Mouse (Mus musculus) gastrocnemius, postnatal 25 days (tissue): Measurements from ENCODE around the gene Rs1. TPM values are rescaled to one million over a fixed set of nuclear protein-coding genes. Genes with fewer than 3 reads are reported as not detected.
"Not testable (repeated sequence)": the region's sequence is repeated elsewhere in the genome, so short reads cannot be mapped to it uniquely, and the experiment has no call there.

ENCODE experiments used
- DNase-seq: peaks from one replicate; pipeline ENCODE4 v3.0.0; 2022
- long read RNA-seq, 2 experiments: library from polyadenylated mRNA; stranded (forward); transcript quantifications; one replicate each; pipeline ENCODE4 v2.0.0; 2021
- total RNA-seq, 2 experiments: library from RNA; stranded (reverse); gene quantifications; 1 replicate in 1 of 2; 2 replicates in 1 of 2; pipeline ENCODE4 v1.2.3; 2021

Rs1 gene
- total RNA-seq: under 1 TPM; 0.27 to 0.28 TPM
- long read RNA-seq, experiment 1: 0 reads
- long read RNA-seq, experiment 2: 0 reads

DNA sequence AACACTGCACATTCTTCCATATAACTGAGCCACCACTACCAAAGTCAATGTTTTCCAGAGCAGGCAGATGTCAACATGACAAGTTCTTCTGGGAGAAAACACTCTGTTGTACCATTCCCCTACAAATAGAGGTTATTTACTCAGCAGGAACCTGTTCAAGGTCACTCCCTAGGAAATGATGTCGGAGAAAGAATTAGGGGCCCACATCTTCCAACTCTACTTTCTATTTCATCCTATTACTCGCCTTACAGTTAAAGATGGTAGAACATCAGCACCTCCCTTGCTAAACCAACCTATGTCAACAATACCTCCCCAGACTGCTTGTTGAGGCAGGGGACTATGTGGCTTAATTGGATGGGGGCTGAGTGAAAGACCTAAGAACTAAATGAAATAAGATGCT lies at the start of gene Rs1:
Gene Rs1, plus strand, starts transcription at position 301 of the 400 bp plus-strand sequence.
- DNase-seq: no peak

DNA sequence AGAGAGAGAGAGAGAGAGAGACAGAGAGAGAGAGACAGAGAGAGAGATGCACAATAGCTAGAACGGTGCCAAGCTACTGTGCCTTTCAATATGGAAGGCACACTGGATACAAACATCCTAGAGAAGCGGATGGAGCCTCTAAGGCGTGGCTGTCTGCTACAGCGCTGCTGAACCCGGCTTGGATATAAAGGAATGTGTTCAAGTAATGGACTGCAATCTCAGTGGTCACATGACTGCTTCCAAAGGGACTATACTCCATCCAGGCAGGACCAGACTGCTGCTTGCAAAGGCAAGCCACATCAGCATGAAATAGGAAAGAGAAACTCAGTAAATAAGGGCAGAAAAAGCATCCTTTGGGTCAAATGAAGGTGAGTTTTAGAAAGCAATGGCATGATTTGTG lies 32.2 kb upstream of the Rs1 start, which contains the start of gene Ppef1:
Gene Ppef1, minus strand, starts transcription at position 116 of the 400 bp plus-strand sequence.
- no peak for DNase-seq

DNA sequence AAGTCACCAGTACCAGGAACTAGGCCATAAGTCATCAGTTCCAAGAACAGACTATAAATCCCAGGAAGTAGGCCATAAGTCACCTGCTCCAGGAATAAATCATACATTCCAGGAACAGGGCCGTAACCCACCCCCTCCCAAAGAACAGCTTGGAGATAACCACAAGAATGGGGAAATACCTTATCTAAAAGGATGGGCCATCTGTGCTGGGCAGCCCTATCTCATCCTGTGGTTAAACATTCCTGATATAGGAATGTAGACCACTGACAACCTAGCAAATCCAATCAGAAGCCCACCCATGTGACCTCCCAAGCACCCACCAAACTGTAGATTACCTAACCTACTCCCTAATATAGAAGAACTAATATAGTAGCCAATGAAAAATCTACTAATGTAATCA lies 22.4 kb upstream of the Rs1 start:
- no peak for DNase-seq

DNA sequence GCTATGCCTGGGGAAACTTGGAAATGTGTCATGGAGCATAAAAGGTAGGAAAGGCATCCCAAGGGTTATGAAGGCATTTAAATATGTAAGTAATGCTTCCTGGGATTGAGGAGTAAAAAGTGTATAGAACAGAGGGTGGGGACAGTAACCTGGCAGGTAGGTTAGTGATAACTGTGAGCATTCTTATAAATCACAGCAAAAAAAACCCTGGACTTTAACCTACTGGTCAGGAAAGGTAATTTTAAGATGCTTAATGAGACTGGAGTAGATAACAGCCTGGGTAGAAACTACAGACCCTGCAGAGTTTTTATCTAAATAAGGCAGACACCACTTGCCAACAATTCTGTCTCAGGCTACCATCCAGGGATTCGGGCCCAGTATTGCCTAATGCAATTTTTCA lies 19.2 kb upstream of the Rs1 start:
- DNase-seq: no peak

DNA sequence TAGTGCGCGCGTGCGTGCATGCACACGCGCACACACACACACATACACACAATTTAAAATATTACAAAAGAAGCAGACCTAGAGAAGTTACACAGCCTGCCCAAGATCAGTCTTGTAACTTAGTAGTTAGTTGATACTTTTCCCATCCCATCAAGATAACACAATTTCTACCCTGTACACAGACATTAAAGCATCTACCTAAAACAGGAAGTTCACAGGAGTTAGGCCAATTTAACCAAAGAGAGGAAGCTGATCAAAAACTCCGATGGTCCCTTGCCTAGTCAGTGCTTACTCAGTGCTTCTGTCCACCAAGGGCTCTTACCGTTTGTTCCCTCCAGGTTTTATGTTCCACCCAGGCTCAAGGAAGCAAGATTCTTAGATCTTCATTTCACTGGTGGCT lies 17.0 kb upstream of the Rs1 start:
- DNase-seq: no peak

DNA sequence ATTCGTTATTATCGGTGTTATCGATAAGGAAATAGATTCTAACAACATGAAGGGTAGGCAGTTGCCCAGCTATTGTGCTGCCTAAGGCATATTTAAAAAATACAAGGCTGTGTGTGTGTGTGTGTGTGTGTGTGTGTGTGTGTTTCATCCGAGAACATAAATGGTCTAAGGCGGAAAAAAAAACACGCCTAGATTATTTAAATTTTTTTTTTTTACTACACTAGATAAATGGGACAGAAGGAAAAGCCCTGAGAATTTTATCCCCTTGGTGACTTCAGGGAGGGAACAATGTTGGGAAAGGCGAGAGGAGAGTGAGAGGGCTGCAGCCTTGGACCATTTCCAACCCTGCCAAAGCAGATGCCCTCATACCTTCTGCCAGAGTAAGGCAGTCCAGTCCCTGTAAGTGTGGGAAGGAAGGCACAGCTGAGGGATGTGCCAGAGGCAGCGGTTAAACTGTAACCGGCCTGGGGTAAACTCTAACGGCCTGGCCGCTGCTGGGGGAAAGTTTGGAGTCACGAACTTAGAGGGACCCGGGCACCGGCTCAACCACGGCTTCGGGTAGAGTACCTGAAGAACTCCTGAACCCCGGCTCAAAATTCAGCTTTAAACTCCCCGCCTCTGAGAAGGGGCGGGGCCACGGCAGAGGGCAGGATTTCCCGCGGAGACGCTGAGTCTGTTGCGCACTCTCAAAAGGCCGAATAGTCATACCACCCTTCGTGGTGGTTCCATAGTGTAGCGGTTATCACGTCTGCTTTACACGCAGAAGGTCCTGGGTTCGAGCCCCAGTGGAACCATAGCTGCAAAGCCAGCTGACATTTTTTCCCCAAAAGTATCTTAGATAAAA lies 2.2 kb upstream of the Rs1 start:
- peak; percentile 75 for DNase-seq

DNA sequence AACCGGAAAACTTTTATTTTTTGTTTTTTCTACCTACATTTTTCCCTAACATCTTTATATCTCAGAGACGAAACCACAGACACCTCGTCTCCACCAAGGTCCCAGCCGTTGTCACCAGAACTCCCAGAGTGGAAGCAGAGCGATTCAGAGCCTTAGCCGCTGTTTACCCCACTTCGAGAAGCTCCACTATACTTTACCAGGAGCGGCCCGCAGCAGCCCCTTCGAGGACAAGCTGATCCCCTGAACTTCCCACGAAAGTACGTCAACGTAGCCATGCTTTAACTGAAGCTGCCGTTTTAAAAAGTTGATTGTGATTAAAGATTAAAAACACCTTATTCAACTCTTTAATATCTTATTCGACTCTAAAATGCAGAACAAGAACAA lies 1.6 kb upstream of the Rs1 start:
- DNase-seq: no peak

DNA sequence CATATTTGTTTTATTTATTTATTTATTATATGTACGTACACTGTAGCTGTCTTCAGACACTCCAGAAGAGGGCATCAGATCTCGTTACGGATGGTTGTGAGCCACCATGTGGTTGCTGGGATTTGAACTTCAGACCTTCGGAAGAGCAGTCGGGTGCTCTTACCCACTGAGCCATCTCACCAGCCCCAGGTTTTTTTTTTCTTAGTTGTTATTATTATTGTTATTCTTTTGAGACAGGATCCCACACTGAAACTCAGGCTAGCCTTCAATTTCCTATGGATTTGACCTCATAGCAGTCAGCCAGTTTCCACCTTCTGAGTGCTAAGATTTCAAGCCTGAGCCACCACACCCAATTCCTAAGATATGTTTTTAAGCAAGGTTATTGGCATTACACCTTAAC lies 1.8 kb downstream of the Rs1 start:
- DNase-seq: not testable (repeated sequence)

DNA sequence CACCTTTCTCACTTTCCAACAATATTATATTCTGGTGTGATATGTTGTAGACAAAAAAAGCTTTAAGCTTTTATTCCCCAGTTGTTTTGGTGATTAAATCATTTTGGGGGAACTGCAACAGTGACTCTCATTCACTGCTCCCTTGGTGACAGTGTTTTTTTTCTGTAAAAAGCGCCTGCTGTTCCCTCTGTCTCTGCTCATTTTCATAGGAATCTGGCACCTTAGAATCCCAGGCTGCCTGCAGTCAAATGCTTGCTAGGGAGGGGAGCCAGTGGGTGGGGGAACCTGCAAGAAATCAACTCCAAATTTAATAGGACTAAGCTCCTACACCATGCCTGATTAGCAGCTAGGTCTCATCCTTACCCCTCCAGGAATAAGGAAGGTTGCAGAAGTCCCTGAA lies 5.2 kb downstream of the Rs1 start:
- no peak for DNase-seq

DNA sequence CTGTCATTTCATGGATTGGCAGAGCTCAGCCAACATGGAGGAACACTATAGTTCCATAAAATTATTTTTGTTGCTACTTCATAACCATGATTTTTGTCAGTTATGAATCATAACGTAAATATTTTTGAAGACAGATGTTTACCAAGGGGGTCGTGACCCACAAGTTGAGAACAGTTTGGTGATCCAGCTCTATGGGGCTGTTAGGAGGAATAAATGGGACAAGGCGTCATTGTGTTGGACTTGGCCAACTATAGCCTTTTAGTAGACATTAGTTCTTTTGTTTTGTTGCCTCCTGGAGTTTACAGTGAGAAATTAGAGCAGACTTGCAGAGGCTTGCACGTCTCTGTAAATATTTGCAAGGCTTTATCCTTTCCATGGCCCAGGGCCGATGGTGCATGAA lies 14.5 kb downstream of the Rs1 start:
- DNase-seq: no peak

DNA sequence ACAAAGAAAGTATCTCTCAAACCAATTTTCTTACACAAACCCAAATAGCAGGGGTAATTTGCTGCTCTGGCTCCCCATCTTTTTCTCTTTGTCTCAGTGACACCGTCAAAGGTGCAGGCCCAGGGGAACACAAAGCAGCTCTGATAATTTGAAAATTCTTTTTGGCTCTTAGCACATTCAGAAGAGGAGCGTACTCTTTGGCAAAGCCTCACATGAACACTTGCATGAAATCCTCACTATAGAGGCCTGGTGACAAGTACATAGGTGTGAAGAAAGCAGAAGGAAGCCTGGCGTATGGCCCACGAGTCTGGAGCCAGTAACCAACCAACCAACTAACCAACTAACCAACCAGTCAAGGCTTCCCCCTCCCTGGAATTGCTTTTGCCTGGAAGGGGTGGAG lies 27.1 kb downstream of the Rs1 start:
- DNase-seq: no peak

DNA sequence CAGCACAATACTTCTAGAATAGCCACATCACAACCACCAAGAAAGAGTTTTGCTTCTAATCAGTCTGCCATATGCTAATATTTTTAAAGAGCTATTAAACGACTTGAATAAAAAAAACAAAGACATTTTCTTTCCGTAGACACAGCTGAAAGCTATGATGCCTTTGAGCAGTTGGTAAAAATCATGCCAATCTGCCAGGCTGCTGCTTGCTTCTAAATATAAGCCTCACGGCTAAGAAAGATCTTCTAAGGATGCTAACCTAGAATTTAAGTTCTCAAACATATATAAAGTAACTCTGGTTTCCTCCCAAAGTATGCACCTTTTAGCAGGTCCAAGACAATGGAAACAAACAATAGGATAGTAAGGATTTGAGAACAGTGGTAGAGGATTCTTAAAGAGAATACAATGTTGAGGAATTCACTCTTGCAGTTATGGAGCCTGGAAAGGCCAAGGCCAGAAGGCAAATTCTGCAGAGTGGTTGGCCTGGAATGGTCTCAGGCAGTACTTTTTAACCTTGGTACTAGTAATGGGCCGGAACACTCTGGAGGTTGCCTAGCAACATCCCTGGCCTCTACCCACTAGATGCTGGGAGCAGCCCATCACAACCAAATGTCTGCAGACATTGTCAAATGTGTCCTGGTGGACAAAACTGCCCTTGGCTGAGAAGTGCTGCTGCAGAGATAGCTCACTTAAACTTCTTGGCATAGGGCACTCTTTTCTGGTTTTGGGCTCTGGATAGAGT lies 36.8 kb downstream of the Rs1 start:
- no peak for DNase-seq

DNA sequence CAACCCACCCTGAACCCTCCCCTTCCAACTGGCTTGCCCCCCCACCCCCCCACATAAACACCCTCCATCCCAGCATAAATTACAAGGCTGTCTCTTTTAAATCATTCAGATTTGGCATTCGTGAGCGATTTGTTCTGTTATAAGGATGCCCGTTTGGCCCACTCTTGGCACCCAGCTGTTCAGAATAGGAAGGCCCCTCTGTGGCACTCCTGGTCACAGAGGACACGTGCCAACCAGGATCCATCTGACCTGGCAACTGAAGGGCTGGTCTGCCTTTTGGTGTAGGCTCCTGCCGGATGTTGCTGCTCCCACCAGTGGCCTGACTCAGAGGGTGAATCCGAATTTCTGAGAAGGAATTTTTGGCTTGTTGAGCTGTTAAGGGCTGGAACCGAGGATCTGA lies 40.4 kb downstream of the Rs1 start:
- no peak for DNase-seq

Other genes starting within 250 kb of the Rs1 start
- not detected for gene Ppef1, start 32.2 kb upstream of the Rs1 start, total RNA-seq
- gene Gja6, start 139.0 kb downstream of the Rs1 start, total RNA-seq: not detected
- gene Cdkl5, start 226.7 kb downstream of the Rs1 start, total RNA-seq: 1 to 10 TPM in 1 of 2 experiments, under 1 TPM in 1; 0.95 to 1.1 TPM